Mouse (Mus musculus): ENCODE data around the gene Mta3.

DNA sequence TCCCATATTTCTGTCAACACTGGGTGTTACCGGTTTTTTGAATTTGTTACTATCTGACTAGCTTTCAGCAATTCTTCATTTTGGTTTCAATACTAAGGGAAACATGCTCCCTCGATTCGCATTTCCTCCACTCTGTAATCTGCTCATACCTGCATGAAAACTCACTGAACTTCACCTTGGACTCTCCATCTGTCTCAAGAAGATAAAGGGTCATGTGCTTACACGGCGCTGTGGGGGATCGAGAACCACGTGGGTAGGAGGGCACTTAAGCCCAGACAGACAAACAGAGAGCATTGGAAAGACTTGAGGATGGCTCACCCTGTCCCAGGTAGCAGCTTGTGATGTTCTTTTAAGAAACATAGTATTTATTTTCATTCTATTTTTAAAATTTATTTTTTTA lies 152.4 kb downstream of the Mta3 start:
- TF ChIP-seq CTCF (IDR thresholded peaks at IDR 0.05; ENCODE audit: extremely low read depth, insufficient read length, insufficient replicate concordance, low read depth, low read length) (no peak), POLR2A (IDR thresholded peaks at IDR 0.05; ENCODE audit: low read depth, low read length) (no peak)
